Mouse (Mus musculus) ES-Bruce4 (cell line): ENCODE results near the gene Mov10.

Experiments used
- CTCF ChIP-seq: IDR thresholded peaks from one replicate; pipeline ENCODE4 v1.8.1; 2011; ENCODE audit warnings: low read depth, low read length
- EP300 ChIP-seq: IDR thresholded peaks from 2 replicates; pipeline ENCODE4 v1.6.1; 2011; ENCODE audit warnings: low read depth, low read length; ENCODE audit not compliant: insufficient read depth
- POLR2A ChIP-seq: IDR thresholded peaks from one replicate; pipeline ENCODE4 v1.8.1; 2011; ENCODE audit warnings: low read length; ENCODE audit not compliant: insufficient read depth

- TF ChIP-seq CTCF (no peak), EP300 (no peak), POLR2A (no peak)
Observed at GRCm38 (mm10) chr3:104820426-104820825, 2.1 kb upstream of the Mov10 start.
